ENCODE assay signal across 14 mouse cellular contexts in genomic region chrX:114041281-114041680, GRCm38 (mm10).
DNase-seq lines count a peak whose midpoint lies in the region; ATAC-seq and TF ChIP-seq lines count a peak whose summit lies in the region.
"Had no signal": no experiment of that assay in that cellular context is flagged by ENCODE, and none has a peak within 500 bp of the region (broad histone marks: within the 10 kb centered on the region; RNA-seq: fewer than 3 reads in every experiment).

No protein-coding gene starts in this region.

- peak; percentile 49 for TF ChIP-seq CTCF in stomach, postnatal 0 days (IDR thresholded peaks at IDR 0.05; ENCODE audit: low read depth)

- no peaks in the 10 kb centered on the region for H3K36me3 ChIP-seq in hindbrain, embryonic 11.5 days (ENCODE audit: control insufficient read depth, insufficient read depth, low read length)
- no peaks in the 10 kb centered on the region for H3K36me3 ChIP-seq in hindbrain, embryonic 16.5 days (ENCODE audit: control insufficient read depth, insufficient read depth, low read length)
- H3K36me3 ChIP-seq in midbrain, embryonic 14.5 days (ENCODE audit: control insufficient read depth, insufficient read depth, low read length), result no peaks in the 10 kb centered on the region
- H3K36me3 ChIP-seq in midbrain, embryonic 15.5 days (replicated peaks), result no peaks in the 10 kb centered on the region
- H3K36me3 ChIP-seq in stomach, postnatal 0 days (ENCODE audit: control insufficient read depth, insufficient read depth, low read length), result no peaks in the 10 kb centered on the region
- H3K36me3 ChIP-seq: forebrain, embryonic 12.5 days; kidney, embryonic 15.5 days; neural tube, embryonic 12.5 days; stomach, embryonic 15.5 days had no signal

- H3K9ac ChIP-seq in hindbrain, embryonic 11.5 days (ENCODE audit: low read depth, low read length), result no peak overlapping the region
- H3K9ac ChIP-seq in hindbrain, embryonic 16.5 days (ENCODE audit: low read depth, low read length), result no peak overlapping the region
- no peak overlapping the region for H3K9ac ChIP-seq in midbrain, embryonic 14.5 days (replicated peaks; ENCODE audit: low read length)
- H3K9ac ChIP-seq in midbrain, embryonic 15.5 days, result no peak overlapping the region
- no peak overlapping the region for H3K9ac ChIP-seq in stomach, postnatal 0 days (ENCODE audit: low read length)
- H3K9ac ChIP-seq: forebrain, embryonic 12.5 days; kidney, embryonic 15.5 days; neural tube, embryonic 12.5 days; stomach, embryonic 15.5 days had no signal

- 38% methylated on average over 1 of the region's 1 CpGs for WGBS in hindbrain, embryonic 11.5 days
- WGBS in hindbrain, embryonic 16.5 days, result 43% methylated on average over 1 of the region's 1 CpGs
- 50% methylated on average over 1 of the region's 1 CpGs for WGBS in midbrain, embryonic 14.5 days
- WGBS in midbrain, embryonic 15.5 days, result 42% methylated on average over 1 of the region's 1 CpGs
- WGBS in stomach, postnatal 0 days, result 27% methylated on average over 1 of the region's 1 CpGs

- no peak overlapping the region for H3K4me2 ChIP-seq in hindbrain, embryonic 11.5 days (replicated peaks; ENCODE audit: low read depth, low read length)
- H3K4me2 ChIP-seq in hindbrain, embryonic 16.5 days (ENCODE audit: low read length), result no peak overlapping the region
- no peak overlapping the region for H3K4me2 ChIP-seq in midbrain, embryonic 14.5 days (ENCODE audit: low read length)
- H3K4me2 ChIP-seq in midbrain, embryonic 15.5 days, result no peak overlapping the region
- H3K4me2 ChIP-seq in stomach, postnatal 0 days (replicated peaks; ENCODE audit: low read depth), result no peak overlapping the region
- H3K4me2 ChIP-seq: forebrain, embryonic 12.5 days; kidney, embryonic 15.5 days; neural tube, embryonic 12.5 days; stomach, embryonic 15.5 days had no signal

- H3K9me3 ChIP-seq in hindbrain, embryonic 11.5 days (ENCODE audit: control insufficient read depth, low read length), result no peaks in the 10 kb centered on the region
- no peaks in the 10 kb centered on the region for H3K9me3 ChIP-seq in hindbrain, embryonic 16.5 days (ENCODE audit: control insufficient read depth, low read length)
- no peaks in the 10 kb centered on the region for H3K9me3 ChIP-seq in midbrain, embryonic 14.5 days (ENCODE audit: control insufficient read depth, low read length)
- no peaks in the 10 kb centered on the region for H3K9me3 ChIP-seq in midbrain, embryonic 15.5 days
- no peaks in the 10 kb centered on the region for H3K9me3 ChIP-seq in stomach, postnatal 0 days (ENCODE audit: control insufficient read depth, low read length)
- H3K9me3 ChIP-seq: forebrain, embryonic 12.5 days; kidney, embryonic 15.5 days; neural tube, embryonic 12.5 days; stomach, embryonic 15.5 days had no signal

- H3K27ac ChIP-seq in hindbrain, embryonic 11.5 days (ENCODE audit: low read depth, low read length), result no peak overlapping the region
- no peak overlapping the region for H3K27ac ChIP-seq in hindbrain, embryonic 16.5 days (ENCODE audit: low read depth, low read length)
- H3K27ac ChIP-seq in midbrain, embryonic 14.5 days (replicated peaks; ENCODE audit: low read depth, low read length), result no peak overlapping the region
- H3K27ac ChIP-seq in midbrain, embryonic 15.5 days, result no peak overlapping the region
- H3K27ac ChIP-seq in stomach, postnatal 0 days (replicated peaks), result no peak overlapping the region
- H3K27ac ChIP-seq: forebrain, embryonic 12.5 days; kidney, embryonic 15.5 days; neural tube, embryonic 12.5 days; stomach, embryonic 15.5 days had no signal

- no peak overlapping the region for H3K4me3 ChIP-seq in hindbrain, embryonic 11.5 days (ENCODE audit: low read depth, low read length)
- no peak overlapping the region for H3K4me3 ChIP-seq in hindbrain, embryonic 16.5 days (ENCODE audit: low read length)
- H3K4me3 ChIP-seq in midbrain, embryonic 14.5 days (replicated peaks; ENCODE audit: low read depth, low read length), result no peak overlapping the region
- no peak overlapping the region for H3K4me3 ChIP-seq in midbrain, embryonic 15.5 days
- no peak overlapping the region for H3K4me3 ChIP-seq in stomach, postnatal 0 days (ENCODE audit: low read depth, low read length)
- H3K4me3 ChIP-seq: forebrain, embryonic 12.5 days; kidney, embryonic 15.5 days; neural tube, embryonic 12.5 days; stomach, embryonic 15.5 days had no signal

- no peaks in the 10 kb centered on the region for H3K27me3 ChIP-seq in hindbrain, embryonic 11.5 days (ENCODE audit: control insufficient read depth, insufficient read depth, low read length)
- H3K27me3 ChIP-seq in hindbrain, embryonic 16.5 days (replicated peaks; ENCODE audit: control insufficient read depth, insufficient read depth, low read length), result no peaks in the 10 kb centered on the region
- no peaks in the 10 kb centered on the region for H3K27me3 ChIP-seq in midbrain, embryonic 14.5 days (ENCODE audit: control insufficient read depth, insufficient read depth, low read length)
- H3K27me3 ChIP-seq in midbrain, embryonic 15.5 days (replicated peaks), result no peaks in the 10 kb centered on the region
- no peaks in the 10 kb centered on the region for H3K27me3 ChIP-seq in stomach, postnatal 0 days (ENCODE audit: control insufficient read depth, insufficient read depth, low read length)
- H3K27me3 ChIP-seq: forebrain, embryonic 12.5 days; kidney, embryonic 15.5 days; neural tube, embryonic 12.5 days; stomach, embryonic 15.5 days had no signal

- no peak for TF ChIP-seq EP300 in stomach, postnatal 0 days (optimal IDR thresholded peaks at IDR 0.05)

- H3K4me1 ChIP-seq in hindbrain, embryonic 11.5 days (replicated peaks; ENCODE audit: control insufficient read depth, insufficient read depth, low read length), result no peaks in the 10 kb centered on the region
- H3K4me1 ChIP-seq in hindbrain, embryonic 16.5 days (ENCODE audit: control insufficient read depth, insufficient read depth, low read depth, low read length), result no peaks in the 10 kb centered on the region
- H3K4me1 ChIP-seq in midbrain, embryonic 14.5 days (ENCODE audit: control insufficient read depth, insufficient read depth, low read length), result no peaks in the 10 kb centered on the region
- H3K4me1 ChIP-seq in midbrain, embryonic 15.5 days, result no peaks in the 10 kb centered on the region
- no peaks in the 10 kb centered on the region for H3K4me1 ChIP-seq in stomach, postnatal 0 days (replicated peaks; ENCODE audit: control insufficient read depth, insufficient read depth)
- H3K4me1 ChIP-seq: forebrain, embryonic 12.5 days; kidney, embryonic 15.5 days; neural tube, embryonic 12.5 days; stomach, embryonic 15.5 days had no signal

- peak; percentile 0 for DNase-seq in hindbrain, embryonic 11.5 days (ENCODE audit: low spot score)
- peak; percentile 51 for DNase-seq in midbrain, embryonic 14.5 days
- peak; percentile 3 for DNase-seq in R1 (ENCODE audit: low read depth, low spot score)
- no peak for DNase-seq in stomach, postnatal 0 days (ENCODE audit: low spot score)
- DNase-seq in ovary, postnatal 36 days (ENCODE audit: low spot score), result no peak
- no peak for DNase-seq in cerebellum, postnatal 4 days (ENCODE audit: low spot score in 2 of 2)
- DNase-seq: heart, postnatal 14 days; right cerebral cortex, postnatal 14 days had no signal

- ATAC-seq in hindbrain, embryonic 11.5 days (ENCODE audit: low FRiP score), result no peak
- ATAC-seq in hindbrain, embryonic 16.5 days, result no peak
- ATAC-seq in midbrain, embryonic 14.5 days (ENCODE audit: low FRiP score, low TSS enrichment), result no peak
- no peak for ATAC-seq in midbrain, embryonic 15.5 days (replicated peaks)
- no peak for ATAC-seq in stomach, postnatal 0 days (ENCODE audit: low FRiP score, low TSS enrichment)

Comparison
In these comparisons a context has a peak if more than half of its experiments do, and no peak if none do; other contexts are left out.
1. DNase-seq: peak in hindbrain, embryonic 11.5 days (single experiment), midbrain, embryonic 14.5 days (single experiment) and R1 (single experiment); none in stomach, postnatal 0 days (single experiment), ovary, postnatal 36 days (single experiment) and cerebellum, postnatal 4 days (0 of 2).